Mouse (Mus musculus) 3134 (cell line): ENCODE data around the gene Slc38a2.

Source experiments
- DNase-seq: peaks from one replicate; pipeline ENCODE4 v3.0.0-alpha.2; 2011; ENCODE audit warnings: low spot score; ENCODE audit not compliant: insufficient read length; ENCODE audit errors: extremely low read depth

Gene Slc38a2

GRCm38 (mm10) chr15:96722228-96722627 lies 22.7 kb upstream of the Slc38a2 start:
- no peak for DNase-seq

- DNase-seq, result no peak
Observed at GRCm38 (mm10) chr15:96720146-96720545, 20.6 kb upstream of the Slc38a2 start.

- DNase-seq, result no peak
Observed at GRCm38 (mm10) chr15:96718466-96718865, 18.9 kb upstream of the Slc38a2 start.

- no peak for DNase-seq
Observed at GRCm38 (mm10) chr15:96717181-96717580, 17.7 kb upstream of the Slc38a2 start.

- DNase-seq, result no peak
Observed at GRCm38 (mm10) chr15:96716371-96716770, 16.8 kb upstream of the Slc38a2 start.

- no peak for DNase-seq
Observed at GRCm38 (mm10) chr15:96715692-96716080, 16.2 kb upstream of the Slc38a2 start.

- no peak for DNase-seq
Observed at GRCm38 (mm10) chr15:96715079-96715691, 15.7 kb upstream of the Slc38a2 start.

- no peak for DNase-seq
Observed at GRCm38 (mm10) chr15:96714676-96715016, 15.1 kb upstream of the Slc38a2 start.

- no peak for DNase-seq
Observed at GRCm38 (mm10) chr15:96713758-96714675, 14.5 kb upstream of the Slc38a2 start.

- no peak for DNase-seq
Observed at GRCm38 (mm10) chr15:96712338-96712737, 12.8 kb upstream of the Slc38a2 start.

- no peak for DNase-seq
Observed at GRCm38 (mm10) chr15:96711664-96712063, 12.1 kb upstream of the Slc38a2 start.

GRCm38 (mm10) chr15:96710352-96711114 lies 11.0 kb upstream of the Slc38a2 start:
- no peak for DNase-seq

GRCm38 (mm10) chr15:96709491-96710351 lies 10.2 kb upstream of the Slc38a2 start:
- DNase-seq, result peak; percentile 99

- DNase-seq, result no peak
Observed at GRCm38 (mm10) chr15:96708976-96709490, 9.5 kb upstream of the Slc38a2 start.

GRCm38 (mm10) chr15:96708428-96708827 lies 8.9 kb upstream of the Slc38a2 start:
- DNase-seq, result no peak

- DNase-seq, result no peak
Observed at GRCm38 (mm10) chr15:96707936-96708335, 8.4 kb upstream of the Slc38a2 start.

GRCm38 (mm10) chr15:96702466-96703031 lies 3.0 kb upstream of the Slc38a2 start:
- DNase-seq, result no peak

GRCm38 (mm10) chr15:96700766-96701165 lies 1.2 kb upstream of the Slc38a2 start:
- no peak for DNase-seq

- DNase-seq, result peak; percentile 89
Observed at GRCm38 (mm10) chr15:96698658-96699448, 677 bp downstream of the Slc38a2 start.
